Mouse (Mus musculus) E14TG2a.4 (cell line): ENCODE data around the gene Taf3.

Experiments used
- H3K27me3 ChIP-seq: 2 replicates; pipeline ENCODE4 v1.6.1; 2014; ENCODE audit warnings: low read length, control low read depth; ENCODE audit not compliant: insufficient read depth
- H3K36me3 ChIP-seq: 2 replicates; pipeline ENCODE4 v1.6.1; 2014; ENCODE audit warnings: low read length, control low read depth; ENCODE audit not compliant: insufficient read depth
- H3K4me1 ChIP-seq: replicated peaks from 2 replicates; pipeline ENCODE4 v1.6.1; 2014; ENCODE audit warnings: low read depth, low read length, control low read depth
- H3K4me3 ChIP-seq: replicated peaks from 2 replicates; pipeline ENCODE4 v1.5.1; 2014; ENCODE audit warnings: mild to moderate bottlenecking, low read length
- H3K9me3 ChIP-seq: 2 replicates; pipeline ENCODE4 v1.6.1; 2014; ENCODE audit warnings: low read length, control low read depth
- CTCF ChIP-seq: conservative IDR thresholded peaks from 2 replicates; pipeline ENCODE4 v1.5.1; 2014; ENCODE audit warnings: low read length
- NANOG ChIP-seq: IDR thresholded peaks from 2 replicates; pipeline ENCODE4 v1.6.1; 2014; ENCODE audit warnings: borderline replicate concordance, low read length, mixed read lengths
- POU5F1 ChIP-seq: IDR thresholded peaks from 2 replicates; pipeline ENCODE4 v1.6.1; 2014; ENCODE audit warnings: low read length, borderline replicate concordance

Taf3 gene

DNA sequence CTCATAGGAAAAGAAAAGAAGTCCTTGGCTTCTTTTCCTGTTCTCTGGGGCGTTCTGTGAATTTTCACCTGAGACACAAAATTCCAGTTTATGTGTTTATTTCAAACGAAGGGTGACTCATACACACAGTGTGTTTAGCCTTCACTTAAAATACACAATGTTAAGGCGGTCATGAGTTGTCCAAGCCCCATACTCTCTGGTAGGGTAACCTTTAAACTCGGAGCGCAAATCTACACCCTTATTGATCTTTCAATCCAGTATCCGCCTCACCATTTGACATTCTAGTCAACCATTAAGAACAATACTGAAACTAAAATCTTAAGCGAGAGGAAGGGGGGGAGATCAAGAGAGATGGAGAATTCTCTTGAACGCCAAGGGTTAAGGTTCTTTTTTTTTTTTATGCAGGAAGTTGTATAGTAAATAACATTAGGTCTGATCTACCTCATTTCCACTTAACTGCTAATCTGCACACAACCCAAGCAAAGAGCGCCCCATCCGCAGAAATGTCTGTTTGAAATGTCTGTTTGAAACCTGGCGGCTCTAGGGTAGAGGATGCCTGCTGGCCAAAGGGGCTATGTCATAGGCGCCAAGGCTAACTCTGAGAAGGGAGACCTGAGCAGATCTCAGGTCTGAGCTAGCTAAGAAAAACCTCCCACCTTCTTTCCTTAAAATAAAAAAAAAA, 172.6 kb downstream of the Taf3 start:
- H3K36me3 ChIP-seq: no peaks in the 10 kb centered on the region
- H3K9me3 ChIP-seq: no peaks in the 10 kb centered on the region
- H3K4me3 ChIP-seq: no peak overlapping the region
- H3K27me3 ChIP-seq: peaks cover 98% of the 10 kb centered on the region
- H3K4me1 ChIP-seq: peaks cover 73% of the 10 kb centered on the region
- no peak for TF ChIP-seq NANOG
- TF ChIP-seq POU5F1: no peak
- no peak for TF ChIP-seq CTCF

DNA sequence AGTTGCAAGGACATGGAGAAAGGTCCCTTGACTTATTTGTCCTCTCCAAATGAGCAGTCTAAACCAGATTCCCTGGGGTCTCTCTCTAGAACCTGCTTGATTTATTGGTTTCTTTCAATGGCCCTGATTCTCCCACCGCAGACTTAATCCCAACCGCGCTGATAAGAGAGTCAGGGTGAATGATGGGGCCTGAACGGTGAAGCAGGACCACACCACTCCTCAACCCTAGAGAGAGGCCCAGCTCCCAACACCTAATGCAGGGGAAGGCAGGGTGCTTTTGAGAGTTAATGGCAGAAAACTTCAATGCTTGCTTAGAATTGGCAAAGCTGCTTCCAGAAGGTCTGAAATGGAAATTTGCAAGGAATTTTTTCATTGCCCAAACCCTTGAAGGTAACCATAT, 173.2 kb downstream of the Taf3 start:
- H3K4me1 ChIP-seq: peaks cover 68% of the 10 kb centered on the region
- H3K36me3 ChIP-seq: no peaks in the 10 kb centered on the region
- no peak for TF ChIP-seq NANOG
- no peak for TF ChIP-seq POU5F1
- TF ChIP-seq CTCF: no peak
- H3K4me3 ChIP-seq: peak overlapping the region; percentile 46; the same call in 1 of the 2 replicates
- H3K9me3 ChIP-seq: no peaks in the 10 kb centered on the region
- peaks cover 97% of the 10 kb centered on the region for H3K27me3 ChIP-seq

DNA sequence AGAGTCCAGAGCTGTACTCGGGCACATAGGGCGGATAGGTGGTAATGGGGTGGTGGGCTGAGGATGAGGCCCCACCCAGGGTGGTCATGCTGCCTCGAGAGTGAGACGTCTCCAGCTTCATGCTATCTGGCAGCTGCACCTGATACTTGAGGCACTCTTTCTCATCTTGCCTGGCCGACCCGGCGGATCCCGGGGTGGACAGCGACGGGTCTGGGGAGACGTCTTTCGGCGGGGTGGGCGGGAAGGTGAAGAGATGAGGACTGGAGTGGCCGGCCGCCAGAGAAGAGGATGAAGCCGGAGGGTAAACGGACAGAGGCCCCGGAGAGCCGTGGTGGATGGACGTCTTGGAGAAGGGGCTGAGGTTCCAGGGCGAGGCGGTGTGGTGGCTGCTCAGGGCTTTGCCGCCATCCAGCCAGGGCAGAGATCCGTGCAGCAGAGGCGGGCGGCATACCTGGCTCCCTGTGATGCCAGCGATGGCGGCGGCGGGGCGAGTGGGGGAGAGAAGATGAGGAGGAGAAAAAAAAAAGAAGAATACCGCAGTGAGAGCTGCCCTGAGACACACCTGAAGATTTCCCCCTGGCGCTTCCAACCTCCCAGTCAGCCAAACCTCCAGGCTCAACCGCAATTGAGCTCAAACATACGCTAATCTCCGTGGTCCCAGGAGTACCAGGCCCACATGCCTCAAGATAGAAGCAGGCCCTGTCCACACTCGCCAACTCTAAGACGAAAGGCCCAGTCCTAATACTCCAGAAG, 173.8 kb downstream of the Taf3 start:
- H3K4me3 ChIP-seq: peak overlapping the region; percentile 46; the same call in 1 of the 2 replicates
- H3K4me1 ChIP-seq: peaks cover 66% of the 10 kb centered on the region
- peaks cover 4% of the 10 kb centered on the region for H3K9me3 ChIP-seq
- H3K27me3 ChIP-seq: peaks cover 96% of the 10 kb centered on the region
- TF ChIP-seq CTCF: no peak
- TF ChIP-seq NANOG: no peak
- TF ChIP-seq POU5F1: no peak
- H3K36me3 ChIP-seq: no peaks in the 10 kb centered on the region

DNA sequence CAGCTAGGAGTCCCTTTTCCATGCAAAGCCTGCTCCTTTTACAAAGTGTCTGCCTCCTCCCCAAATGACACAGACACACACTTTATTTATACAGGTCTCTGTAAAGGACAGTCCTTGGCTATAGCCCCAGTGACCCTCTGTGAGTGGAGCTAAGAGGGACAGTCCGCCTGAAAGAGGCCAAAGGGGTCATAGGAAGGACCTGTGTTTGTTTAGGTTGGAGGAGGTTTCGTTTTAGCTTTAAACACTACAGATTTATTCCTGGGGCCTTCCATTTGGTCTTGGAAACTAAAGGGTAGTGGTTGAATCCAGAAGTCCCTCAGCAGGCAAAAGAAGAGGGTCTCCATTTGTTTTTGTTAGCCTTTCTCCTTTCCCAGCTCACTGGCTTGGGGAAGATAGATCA, 174.6 kb downstream of the Taf3 start:
- Histone ChIP-seq H3K36me3 (no peaks in the 10 kb centered on the region), H3K9me3 (peaks cover 7% of the 10 kb centered on the region), H3K4me3 (no peak overlapping the region), H3K4me1 (peaks cover 59% of the 10 kb centered on the region), H3K27me3 (peaks cover 96% of the 10 kb centered on the region)
- TF ChIP-seq NANOG (no peak), CTCF (no peak), POU5F1 (no peak)

DNA sequence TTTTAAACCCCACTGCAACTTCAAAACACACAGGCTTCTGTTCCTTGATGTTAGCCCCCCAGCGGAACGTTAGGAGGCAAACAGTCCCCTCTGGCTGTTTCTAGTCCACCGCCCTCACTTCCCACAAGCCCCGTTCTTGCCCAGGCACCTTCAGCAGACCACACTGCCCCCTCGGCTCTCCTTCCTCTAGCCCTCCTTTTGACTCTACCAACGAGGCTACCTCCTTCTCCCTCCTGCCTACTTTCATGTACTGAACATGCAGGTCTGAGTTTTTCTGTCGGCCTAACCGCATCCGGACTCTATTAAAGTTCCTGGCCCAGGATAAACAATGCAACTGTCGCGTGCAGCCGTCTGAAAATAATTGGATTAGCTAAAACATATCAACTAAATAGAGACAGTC, 175.7 kb downstream of the Taf3 start:
- peaks cover 95% of the 10 kb centered on the region for H3K27me3 ChIP-seq
- peaks cover 7% of the 10 kb centered on the region for H3K9me3 ChIP-seq
- H3K36me3 ChIP-seq: no peaks in the 10 kb centered on the region
- peaks cover 53% of the 10 kb centered on the region for H3K4me1 ChIP-seq
- TF ChIP-seq CTCF (no peak), POU5F1 (no peak), NANOG (no peak)
- H3K4me3 ChIP-seq: 0 out of 2 replicates have a peak overlapping the region, but pooled peaks have one; percentile 26

DNA sequence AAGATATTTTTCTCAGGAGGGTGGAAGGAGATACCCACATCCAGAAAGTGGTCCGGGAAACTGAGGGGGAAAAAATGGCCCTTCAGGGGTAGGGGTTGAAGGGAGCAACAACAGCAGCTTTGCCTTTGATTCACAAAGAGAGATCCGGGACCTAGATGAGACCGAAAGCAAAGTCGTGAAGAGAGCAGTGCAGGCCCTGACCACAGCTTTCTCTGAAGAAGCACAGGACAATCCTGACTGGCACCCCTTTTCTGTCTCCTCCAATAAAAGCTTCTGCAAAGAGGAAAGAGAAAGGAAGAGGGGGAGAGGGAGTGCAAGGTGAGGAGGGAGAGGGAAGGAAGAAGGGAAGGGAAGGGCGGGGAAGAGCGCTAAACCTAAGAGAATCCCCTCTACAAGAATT, 176.6 kb downstream of the Taf3 start:
- TF ChIP-seq POU5F1 (no peak), NANOG (no peak), CTCF (no peak)
- Histone ChIP-seq H3K4me3 (no peak overlapping the region), H3K36me3 (no peaks in the 10 kb centered on the region), H3K4me1 (peaks cover 45% of the 10 kb centered on the region), H3K27me3 (peaks cover 86% of the 10 kb centered on the region), H3K9me3 (peaks cover 7% of the 10 kb centered on the region)

DNA sequence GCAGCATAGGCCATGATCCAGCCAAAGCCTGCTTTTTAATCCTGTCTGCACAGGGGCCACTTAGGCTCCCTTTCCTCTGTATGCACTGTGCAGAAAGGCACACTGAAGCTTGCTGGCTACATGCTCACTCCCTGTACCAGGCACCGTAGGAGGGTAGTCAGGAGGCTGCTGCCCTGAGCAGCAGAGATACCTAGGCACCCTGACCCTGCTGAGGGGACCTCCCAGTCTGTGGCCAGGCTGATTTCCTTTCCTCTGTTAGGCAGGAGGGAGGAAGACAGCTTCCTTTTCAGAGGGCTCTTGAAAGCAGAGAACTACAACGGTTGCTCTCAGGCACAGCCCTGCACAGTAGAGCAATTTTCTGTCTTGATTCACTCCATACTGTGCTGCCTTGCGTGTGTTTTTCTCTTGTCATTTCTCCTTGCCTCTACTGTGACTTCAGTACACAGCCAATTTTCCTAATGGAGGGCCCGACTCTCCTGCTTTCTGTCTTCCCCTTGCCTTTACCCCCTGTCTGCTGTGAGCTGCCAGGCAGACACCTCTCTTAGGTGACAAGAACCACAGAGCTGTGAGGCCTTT, 177.2 kb downstream of the Taf3 start:
- Histone ChIP-seq H3K36me3 (no peaks in the 10 kb centered on the region), H3K4me1 (peaks cover 40% of the 10 kb centered on the region), H3K4me3 (no peak overlapping the region), H3K27me3 (peaks cover 86% of the 10 kb centered on the region), H3K9me3 (peaks cover 7% of the 10 kb centered on the region)
- no peak for TF ChIP-seq CTCF
- TF ChIP-seq NANOG: no peak
- no peak for TF ChIP-seq POU5F1

DNA sequence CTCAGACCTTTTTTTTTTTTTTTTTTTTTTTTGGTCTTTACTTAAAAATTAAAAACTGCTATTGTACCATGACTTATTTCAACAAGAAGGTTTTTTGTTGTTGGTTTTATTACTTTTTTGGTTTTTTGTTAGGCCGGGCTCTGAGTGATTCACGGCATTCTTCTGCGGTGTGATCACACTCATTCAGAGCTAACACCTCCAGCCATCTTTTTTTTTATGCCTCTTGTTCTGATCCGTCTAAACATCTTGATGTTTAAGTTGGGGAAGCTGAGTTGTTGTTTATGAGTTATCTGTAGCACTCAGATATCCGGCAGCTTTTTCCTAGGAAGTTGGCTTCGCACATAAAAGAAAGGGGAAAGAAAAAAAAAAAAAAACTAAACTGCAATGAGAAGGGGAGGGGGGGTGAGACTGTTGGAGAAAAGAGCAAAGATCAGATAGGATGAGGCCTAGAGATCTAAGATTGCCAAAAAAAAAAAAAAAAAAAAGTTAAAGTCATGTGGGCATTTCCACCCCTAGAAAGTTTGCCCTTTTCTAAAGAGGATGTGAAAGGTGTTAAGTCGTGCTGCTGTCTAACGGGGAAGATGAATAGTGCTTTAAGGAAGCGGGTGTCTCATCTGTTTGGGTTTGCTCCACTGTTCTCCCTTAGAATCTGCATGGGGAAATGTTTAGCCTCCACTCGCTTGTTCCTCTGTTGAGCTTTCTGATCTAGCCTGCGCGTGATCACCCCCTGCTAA, 181.1 kb downstream of the Taf3 start:
- H3K36me3 ChIP-seq: no peaks in the 10 kb centered on the region
- no peak overlapping the region for H3K4me3 ChIP-seq
- H3K27me3 ChIP-seq: peaks cover 46% of the 10 kb centered on the region
- H3K9me3 ChIP-seq: peaks cover 7% of the 10 kb centered on the region
- H3K4me1 ChIP-seq: peaks cover 27% of the 10 kb centered on the region
- TF ChIP-seq POU5F1 (no peak), NANOG (no peak), CTCF (no peak)
